Mouse (Mus musculus) adrenal gland, postnatal 36 days (tissue): ENCODE measurements around the gene Ccdc102a. TPM values are rescaled to one million over a fixed set of nuclear protein-coding genes. Genes with fewer than 3 reads are reported as not detected.

ENCODE experiments used
- DNase-seq, 2 experiments: peaks; one replicate each; pipeline ENCODE4 v3.0.0; 2021; ENCODE audit warnings: mixed read lengths in 1 of 2
- long read RNA-seq, 2 experiments: library from polyadenylated mRNA; stranded (forward); transcript quantifications; one replicate each; pipeline ENCODE4 v2.0.0; 2021; ENCODE audit warnings: borderline sequencing depth in 2 of 2
- total RNA-seq, 2 experiments: library from RNA; stranded (reverse); gene quantifications; 2 replicates each; pipeline ENCODE4 v1.2.3; 2021

Ccdc102a gene
- 1 to 10 TPM; 7.6 to 8.6 TPM for total RNA-seq
- long read RNA-seq, experiment 1, transcript Ccdc102a-201 (9 exons, 2,304 nt) = major isoform, 24 of 31 reads
- long read RNA-seq, experiment 1, partial matches to known transcripts = 4 of 31 reads
- long read RNA-seq, experiment 1, other reads (novel, unspliced or antisense) = 3 of 31 reads
- long read RNA-seq, experiment 2, transcript Ccdc102a-201 (9 exons, 2,304 nt) = major isoform, 10 of 11 reads
- long read RNA-seq, experiment 2, partial matches to known transcripts = 0 of 11 reads
- long read RNA-seq, experiment 2, other reads (novel, unspliced or antisense) = 1 of 11 reads

DNA sequence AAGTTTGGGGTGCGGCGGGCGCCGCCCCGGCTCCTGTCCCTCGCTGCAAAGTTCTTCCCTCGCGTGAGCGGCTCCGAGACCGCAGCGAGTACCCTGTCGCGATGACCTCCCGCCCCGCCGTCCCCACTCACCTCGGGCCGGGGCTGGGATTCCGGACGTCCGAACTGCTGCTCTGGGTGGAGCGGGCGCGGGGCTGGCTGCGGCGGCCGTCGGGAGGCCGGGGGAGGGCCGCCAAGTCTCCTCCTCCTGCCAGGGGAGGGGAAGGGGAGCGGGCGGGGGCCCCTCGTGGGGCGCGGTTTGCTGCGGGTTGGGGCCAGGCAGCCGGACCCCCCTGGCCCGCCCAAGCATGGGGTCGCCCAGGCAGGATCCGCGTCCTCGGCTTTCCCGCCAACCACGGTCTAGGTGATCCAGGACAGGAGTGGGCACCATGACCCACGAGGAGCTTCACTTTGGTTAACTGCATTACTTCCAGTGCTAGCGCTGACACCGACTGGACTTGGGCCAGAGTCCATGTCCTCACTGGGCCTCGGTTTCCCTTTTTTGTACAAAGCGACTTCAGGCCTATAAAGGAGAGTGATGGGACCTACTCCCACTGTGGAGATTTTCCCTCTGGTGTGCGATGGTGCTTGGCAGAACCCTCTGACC lies at the start of gene Ccdc102a:
Ccdc102a (minus strand) TSS at position 248 of the 645 bp plus-strand sequence.
- peak; percentile 66 to 80 for DNase-seq

GRCm38 (mm10) chr8:94967554-94967953 lies 49.7 kb upstream of the Ccdc102a start:
- peak; percentile 85 to 90 for DNase-seq

DNA sequence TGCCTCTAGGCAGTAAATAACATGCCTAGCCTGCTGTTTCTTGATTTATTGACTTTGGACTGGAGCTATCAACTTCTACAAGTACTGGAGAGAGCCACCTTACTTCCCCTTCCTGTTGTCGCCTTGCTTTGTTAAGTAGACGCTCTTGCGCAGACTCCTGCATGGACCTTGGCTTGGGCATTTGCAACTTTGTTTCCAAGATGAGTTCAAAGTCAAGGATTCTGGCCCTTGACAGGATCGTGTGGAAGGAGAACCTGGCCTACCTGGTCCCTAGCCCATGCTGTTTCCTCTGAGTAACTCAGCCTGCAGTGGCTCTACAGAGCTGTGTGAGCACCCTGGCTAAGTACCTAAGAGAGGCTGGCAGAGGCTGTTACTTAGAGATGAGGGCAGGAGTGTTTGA lies 49.2 kb upstream of the Ccdc102a start:
- DNase-seq = no peak

DNA sequence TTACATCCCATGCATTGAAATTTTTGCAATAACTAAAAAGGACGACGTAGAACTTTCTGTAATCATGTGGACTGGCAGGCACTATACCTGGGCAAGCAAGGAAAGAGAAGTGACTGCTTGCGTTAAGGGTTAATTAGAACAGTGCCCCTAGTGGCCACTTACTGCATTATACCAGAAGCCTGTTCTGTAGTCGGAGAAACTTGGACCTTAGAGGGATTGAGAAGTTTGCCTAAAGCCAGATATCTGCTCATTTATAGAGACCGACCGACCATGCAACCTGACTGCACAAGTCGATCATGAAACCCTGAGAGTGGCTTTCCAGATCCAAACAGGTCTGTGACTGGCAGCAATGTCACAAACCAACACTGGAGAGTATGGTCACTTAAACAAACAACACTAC lies 48.7 kb upstream of the Ccdc102a start:
- no peak for DNase-seq

DNA sequence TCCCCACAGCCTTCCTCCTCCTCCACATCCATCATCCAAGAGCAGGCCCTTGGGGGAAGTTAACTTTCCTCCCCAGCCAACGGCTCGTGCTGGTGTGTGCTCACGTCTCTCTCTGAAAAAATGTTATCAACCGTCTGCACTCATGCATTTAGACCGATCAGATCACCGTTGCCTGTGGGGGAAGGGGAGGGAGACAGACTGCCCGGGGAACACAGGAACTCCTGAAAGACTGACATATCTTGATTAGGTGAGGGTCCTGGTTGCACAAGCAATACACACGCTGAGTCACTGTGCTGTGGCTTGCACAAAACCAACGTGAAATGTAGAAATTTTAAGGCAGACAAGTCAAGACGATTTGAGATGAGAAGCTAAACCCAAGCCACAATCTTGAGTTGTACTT lies 46.9 kb upstream of the Ccdc102a start:
- DNase-seq = no peak

GRCm38 (mm10) chr8:94962201-94962600 lies 44.3 kb upstream of the Ccdc102a start:
- no peak for DNase-seq

DNA sequence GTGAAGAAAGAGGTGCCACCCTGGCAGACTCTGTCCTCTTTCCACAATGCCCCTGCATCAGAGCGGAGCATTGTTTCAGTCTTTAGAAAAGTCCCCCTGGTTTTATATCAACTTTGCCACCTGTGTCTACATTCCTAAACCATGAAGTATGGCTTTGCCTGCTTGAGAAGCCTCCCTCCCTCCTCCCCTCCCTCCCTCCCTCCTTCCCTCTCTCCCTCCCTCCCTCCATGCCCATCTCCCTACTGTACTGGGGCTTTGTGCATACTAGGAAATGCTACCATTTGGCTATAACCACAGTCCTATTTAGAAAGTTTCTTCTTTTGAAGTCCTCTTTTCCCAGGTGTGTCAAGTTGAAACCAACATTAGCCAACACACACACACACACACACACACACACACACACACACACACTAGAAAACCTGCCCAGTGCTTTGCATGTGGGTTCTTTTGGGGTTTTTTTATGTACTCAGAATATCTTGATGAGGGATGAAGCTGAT lies 38.2 kb upstream of the Ccdc102a start:
- no peak for DNase-seq

DNA sequence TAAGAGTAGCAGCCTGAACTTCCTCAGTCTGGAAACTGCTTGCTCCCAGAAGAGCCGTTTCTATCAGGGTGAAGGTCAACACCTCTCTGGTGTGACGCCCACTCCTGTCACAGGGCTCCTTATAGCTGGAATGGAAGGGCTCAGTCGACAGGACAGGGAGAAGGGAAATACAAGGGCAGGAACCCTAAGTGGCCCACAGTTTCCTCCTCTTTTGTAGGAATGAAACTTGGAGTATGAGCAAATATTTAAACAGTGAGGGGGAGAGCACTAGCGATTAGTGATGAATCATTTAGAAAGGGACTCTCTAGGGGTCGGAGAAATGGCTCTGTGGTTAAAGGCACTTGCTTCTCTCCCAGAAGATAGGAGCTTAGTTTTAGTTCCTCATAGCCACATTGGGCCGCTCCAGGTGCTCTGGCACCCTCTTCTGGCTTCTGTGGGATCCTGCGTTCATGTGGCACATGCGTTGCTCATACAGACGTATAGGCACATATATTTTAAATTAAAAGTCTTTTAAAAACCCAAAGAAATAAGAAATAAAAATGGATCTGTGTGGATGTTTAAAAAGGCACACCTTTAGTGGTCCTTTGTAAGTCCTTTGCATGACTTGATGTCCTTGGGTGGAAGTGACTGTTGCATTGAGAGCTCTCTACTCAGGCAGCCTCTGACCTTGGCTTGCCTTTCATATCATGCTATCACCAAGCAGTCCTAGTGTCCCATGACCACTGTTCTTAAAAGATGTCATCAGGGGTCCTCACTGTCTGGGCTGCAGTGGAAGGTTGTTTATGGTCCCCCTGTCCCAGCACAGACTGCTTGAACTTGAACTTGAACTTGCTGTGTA lies 37.2 kb upstream of the Ccdc102a start:
- peak in 1 of 2 experiments; percentile 43 for DNase-seq

- no peak for DNase-seq
Observed at GRCm38 (mm10) chr8:94954368-94954737, 36.5 kb upstream of the Ccdc102a start.

DNA sequence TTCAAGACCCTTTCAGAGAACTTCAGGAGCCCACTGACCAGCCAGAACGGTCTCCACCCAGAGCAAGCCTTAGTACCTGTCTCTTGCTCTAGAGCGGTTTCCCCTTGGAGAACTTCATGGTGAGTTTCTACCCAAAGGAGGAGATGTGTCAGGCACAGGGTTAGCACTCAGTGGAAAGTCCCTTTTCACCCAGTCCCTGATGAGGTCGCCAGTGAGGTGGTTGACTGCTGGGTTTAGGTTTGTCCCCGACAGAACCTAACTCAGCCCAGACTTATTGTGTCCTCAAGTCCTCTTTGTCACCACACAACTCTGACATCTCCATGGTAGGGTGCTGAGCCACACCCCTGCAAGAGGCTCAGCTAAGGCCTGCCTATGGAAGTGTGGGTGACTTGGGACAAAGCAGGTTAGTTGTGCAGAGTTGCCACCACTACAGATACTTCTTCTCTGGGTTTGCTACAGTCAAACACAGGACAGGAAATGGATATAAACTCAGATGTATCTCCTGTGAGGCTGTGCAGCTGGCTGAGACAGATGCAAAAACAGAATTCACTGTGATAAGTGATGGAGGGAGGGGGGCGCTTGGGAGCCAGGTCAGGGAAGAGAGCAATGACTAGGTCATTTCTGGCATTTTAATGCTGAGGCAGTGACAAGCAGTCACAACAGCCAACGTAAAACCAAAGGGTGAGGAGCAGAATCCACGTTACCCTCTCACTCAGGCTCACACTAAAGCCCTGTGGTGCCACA lies 35.9 kb upstream of the Ccdc102a start:
- no peak for DNase-seq

DNA sequence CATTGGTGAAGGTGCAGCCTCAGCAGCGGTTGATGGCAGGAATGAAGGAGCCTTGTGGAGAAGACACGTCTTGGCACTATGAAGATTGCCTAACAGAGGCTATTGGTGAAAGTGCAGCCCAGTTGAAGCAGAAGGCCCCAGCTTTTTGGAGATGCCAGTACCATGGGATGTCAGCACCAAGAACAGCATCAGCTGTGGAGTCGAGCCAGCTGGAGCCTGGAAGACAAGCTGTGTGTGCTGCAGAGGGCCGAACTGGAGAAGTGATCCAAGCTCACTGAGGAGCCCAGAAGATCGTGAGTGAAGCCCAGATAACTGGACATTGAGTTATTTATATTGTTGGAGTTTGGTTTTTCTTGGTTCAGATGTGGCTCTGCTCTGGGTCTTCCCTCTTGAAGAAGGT lies 34.2 kb upstream of the Ccdc102a start:
- DNase-seq = no peak

- no peak for DNase-seq
Observed at GRCm38 (mm10) chr8:94950458-94950857, 32.6 kb upstream of the Ccdc102a start.

- peak; percentile 77 to 78 for DNase-seq
Observed at GRCm38 (mm10) chr8:94950046-94950445, 32.1 kb upstream of the Ccdc102a start.

GRCm38 (mm10) chr8:94949010-94949409 lies 31.1 kb upstream of the Ccdc102a start:
- no peak for DNase-seq

GRCm38 (mm10) chr8:94948421-94948820 lies 30.5 kb upstream of the Ccdc102a start:
- DNase-seq = no peak

DNA sequence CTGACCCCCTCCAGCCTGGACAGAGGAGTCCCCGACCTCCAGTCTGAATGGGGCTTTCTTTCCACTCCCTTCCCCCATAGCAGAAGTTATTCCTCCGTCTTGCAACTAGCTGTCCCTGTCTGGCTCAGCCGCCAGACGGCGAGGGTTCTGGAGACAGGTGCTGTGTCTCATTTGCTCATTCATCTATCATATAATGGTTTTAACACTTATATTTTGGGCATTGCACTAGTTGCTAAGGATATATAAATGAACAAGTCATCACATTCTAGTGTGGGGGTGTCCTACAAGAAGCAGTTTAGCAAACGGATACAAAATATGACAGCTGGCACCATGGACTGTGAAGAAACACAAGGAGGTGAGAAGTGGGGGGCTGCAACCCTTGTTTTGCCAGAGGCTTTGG lies 27.3 kb upstream of the Ccdc102a start:
- no peak for DNase-seq

DNA sequence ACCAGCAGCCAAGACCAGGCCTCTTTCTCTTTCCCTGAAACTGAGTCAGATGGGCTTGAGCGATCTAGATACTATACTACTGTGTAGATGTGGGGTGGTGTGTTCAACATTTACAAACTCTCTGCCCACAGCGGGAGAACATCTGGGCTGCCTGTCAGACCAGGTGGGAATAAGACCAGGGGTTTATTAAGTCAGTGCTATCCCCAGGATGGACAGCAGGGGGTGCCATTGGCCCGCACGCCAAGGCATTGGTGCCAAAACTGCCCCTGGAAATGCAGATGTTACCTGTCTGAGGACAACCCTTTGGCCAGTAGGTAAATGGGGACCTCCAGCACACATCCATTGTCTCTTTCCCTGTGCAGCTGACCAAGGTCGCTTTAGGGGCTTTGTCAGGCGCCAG lies 24.7 kb upstream of the Ccdc102a start:
- DNase-seq = peak; percentile 63 to 77

DNA sequence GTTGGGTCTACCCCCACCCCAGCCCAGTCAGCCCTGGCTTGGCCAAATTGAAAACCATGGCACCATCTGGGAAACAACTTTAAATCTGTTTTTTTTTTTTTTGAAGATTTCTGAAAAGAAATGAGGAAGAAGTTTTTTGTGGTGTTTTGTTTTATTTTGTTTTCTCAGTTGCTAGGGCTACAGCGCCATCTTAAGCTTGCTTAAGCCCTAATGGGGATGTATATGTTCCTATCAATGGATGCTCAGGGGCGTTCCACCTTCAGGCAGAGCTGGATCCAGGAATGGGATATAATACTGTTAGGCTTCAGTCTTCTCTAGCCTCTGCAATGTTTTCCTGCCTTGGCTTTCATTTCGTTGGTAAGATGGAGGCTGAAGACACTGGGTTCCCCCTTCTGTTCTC lies 17.3 kb upstream of the Ccdc102a start:
- no peak for DNase-seq

- DNase-seq = no peak
Observed at GRCm38 (mm10) chr8:94933918-94934317, 16.0 kb upstream of the Ccdc102a start.

DNA sequence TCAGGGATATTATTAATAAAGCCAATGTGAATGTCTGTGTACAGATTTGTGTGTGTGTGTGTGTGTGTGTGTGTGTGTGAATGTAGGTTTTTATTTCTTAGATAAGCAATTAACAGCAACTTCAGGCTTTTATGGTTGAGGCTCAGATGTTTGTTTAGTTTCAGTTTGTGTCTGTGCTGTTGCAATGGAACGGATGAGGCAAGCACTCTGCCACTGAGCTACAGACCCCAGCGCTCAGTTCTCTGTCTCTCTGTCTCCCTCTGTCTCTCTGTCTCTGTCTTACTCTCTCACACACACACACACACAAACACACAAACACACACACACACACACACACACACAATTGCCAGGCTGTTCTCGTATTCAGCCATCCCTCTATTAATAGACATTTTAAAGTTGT lies 10.3 kb upstream of the Ccdc102a start:
- no peak for DNase-seq

GRCm38 (mm10) chr8:94923405-94923804 lies 5.5 kb upstream of the Ccdc102a start, which contains the start of gene Adgrg5:
Adgrg5 (plus strand) TSS chr8:94923694.
- no peak for DNase-seq

- no peak for DNase-seq
Observed at GRCm38 (mm10) chr8:94922602-94923001, 4.7 kb upstream of the Ccdc102a start.
